Mouse (Mus musculus) hindbrain, embryonic 15.5 days (tissue): Measurements from ENCODE around the gene Chsy1. TPM values are rescaled to one million over a fixed set of nuclear protein-coding genes. Genes with fewer than 3 reads are reported as not detected.
"Not testable (repeated sequence)": the region's sequence is repeated elsewhere in the genome, so short reads cannot be mapped to it uniquely, and the experiment has no call there.

ENCODE experiments used
- ATAC-seq: fragments of 200-750 bp; cut with Nextera tagmentation; 2 replicates; pipeline ENCODE4 v1.8.0; 2017; ENCODE audit warnings: low read depth, moderate number of reproducible peaks, moderate TSS enrichment; ENCODE audit not compliant: low FRiP score
- H3K27ac ChIP-seq: fragments of 300-500 bp; sonication (generic); replicated peaks from 2 replicates; pipeline ENCODE4 v1.5.1; 2015; ENCODE audit warnings: mild to moderate bottlenecking, inconsistent platforms
- H3K27me3 ChIP-seq: fragments of 300-500 bp; sonication (generic); 2 replicates; pipeline ENCODE4 v1.6.1; 2015; ENCODE audit warnings: control low read depth, inconsistent platforms
- H3K36me3 ChIP-seq: fragments of 300-500 bp; sonication (generic); 2 replicates; pipeline ENCODE4 v1.6.1; 2015; ENCODE audit warnings: control low read depth, inconsistent platforms
- H3K4me1 ChIP-seq: fragments of 300-500 bp; sonication (generic); replicated peaks from 2 replicates; pipeline ENCODE4 v1.6.1; 2015; ENCODE audit warnings: control low read depth, inconsistent platforms
- H3K4me2 ChIP-seq: fragments of 300-500 bp; sonication (generic); 2 replicates; pipeline ENCODE4 v1.6.1; 2015; ENCODE audit warnings: moderate library complexity, mild to moderate bottlenecking, inconsistent platforms
- H3K4me3 ChIP-seq: fragments of 300-500 bp; sonication (generic); 2 replicates; pipeline ENCODE4 v1.5.1; 2015; ENCODE audit warnings: mild to moderate bottlenecking, inconsistent platforms
- H3K9ac ChIP-seq: fragments of 300-500 bp; sonication (generic); 2 replicates; pipeline ENCODE4 v1.6.1; 2015; ENCODE audit warnings: inconsistent platforms
- H3K9me3 ChIP-seq: fragments of 300-500 bp; sonication (generic); 2 replicates; pipeline ENCODE4 v1.6.1; 2016; ENCODE audit warnings: control low read depth, inconsistent platforms
- WGBS: fragments of 180-500 bp; shearing (Covaris S2); methylation state at CpG from one replicate; pipeline ENCODE4 v1.1.7; 2015; 5-methylcytosine and 5-hydroxymethylcytosine counted together
- polyA plus RNA-seq: library from polyadenylated mRNA; unstranded; fragments of >200 nt; fragmentation: Nextera tagmentation; extraction: Ambion mirVana; gene quantifications from 2 replicates; pipeline ENCODE4 v1.2.1, GENCODE M21; 2015

The Chsy1 gene
- polyA plus RNA-seq, 1 experiment from 2014 or later = 9.2 TPM

DNA sequence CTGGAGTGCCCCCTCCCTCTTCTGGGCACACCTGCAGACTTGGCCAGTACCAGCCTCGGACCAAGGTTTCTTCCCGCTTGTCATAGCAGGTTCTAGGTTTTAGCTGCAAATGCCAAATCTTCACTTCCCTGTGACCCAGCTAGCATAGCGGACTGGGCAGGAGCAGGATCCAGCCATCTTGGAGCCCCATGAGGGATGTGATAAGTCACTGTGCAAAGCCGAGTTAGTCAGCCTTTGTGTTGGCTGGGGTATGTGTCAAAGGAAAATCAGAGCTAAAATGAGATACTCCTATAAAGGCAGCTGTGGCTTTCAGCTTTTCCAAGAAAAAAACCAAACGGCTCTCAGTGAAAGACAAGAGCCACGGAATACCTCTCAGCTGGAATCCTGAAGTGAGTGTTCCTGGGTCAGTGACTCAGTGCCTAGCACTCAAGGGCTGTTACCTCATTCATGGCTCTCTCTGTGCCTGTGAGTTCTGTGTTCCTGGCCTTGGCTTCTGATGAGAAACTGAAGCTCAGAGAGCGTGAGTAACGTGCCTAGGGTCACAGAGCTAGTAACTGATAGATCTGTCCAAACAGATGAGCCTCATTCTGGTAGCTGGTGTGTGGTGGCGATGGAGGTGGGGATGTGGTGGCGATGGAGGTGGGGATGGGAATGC is 71.5 kb downstream of the Chsy1 start:
- WGBS = 85% methylated on average over 10 of the region's 10 CpGs
- H3K4me3 ChIP-seq = no peak overlapping the region
- no peaks in the 10 kb centered on the region for H3K27me3 ChIP-seq
- H3K4me1 ChIP-seq = no peaks in the 10 kb centered on the region
- H3K36me3 ChIP-seq = no peaks in the 10 kb centered on the region
- H3K9me3 ChIP-seq = no peaks in the 10 kb centered on the region
- no peak overlapping the region for H3K4me2 ChIP-seq
- no peak overlapping the region for H3K27ac ChIP-seq
- ATAC-seq = no peak
- H3K9ac ChIP-seq = no peak overlapping the region

DNA sequence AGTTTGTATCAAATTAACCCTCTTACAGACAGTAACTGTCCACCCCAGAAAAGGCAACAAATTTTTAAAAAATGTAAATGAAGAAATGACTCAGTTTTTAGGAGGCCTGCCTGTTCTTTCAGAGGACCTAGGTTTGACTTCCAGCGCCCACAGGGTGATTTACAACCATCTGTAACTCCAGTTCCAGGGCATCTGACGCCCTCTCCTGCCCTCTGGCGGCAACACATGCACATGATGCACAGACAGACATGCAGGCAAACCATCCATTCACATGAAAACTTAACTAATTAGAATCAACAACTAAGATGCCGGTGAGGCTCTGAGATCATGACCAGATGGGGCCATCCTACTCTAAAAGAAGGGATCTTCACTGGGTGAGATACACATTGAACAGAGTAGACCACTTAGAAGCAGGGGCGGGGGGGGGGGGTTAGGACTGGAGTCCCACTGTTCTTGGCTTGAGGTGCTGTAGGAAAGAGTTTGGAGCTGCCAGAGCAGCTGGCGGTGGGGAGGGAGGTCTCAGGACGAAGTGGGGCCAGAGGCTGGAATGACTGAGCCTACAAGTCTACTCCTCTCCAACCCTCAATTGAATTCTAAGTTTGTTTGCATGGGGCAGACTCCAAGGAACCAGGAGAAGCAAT is 72.9 kb downstream of the Chsy1 start:
- Histone ChIP-seq H3K36me3 (no peaks in the 10 kb centered on the region), H3K9me3 (no peaks in the 10 kb centered on the region), H3K4me3 (no peak overlapping the region), H3K27me3 (no peaks in the 10 kb centered on the region), H3K4me2 (no peak overlapping the region), H3K9ac (no peak overlapping the region), H3K4me1 (no peaks in the 10 kb centered on the region), H3K27ac (no peak overlapping the region)
- ATAC-seq = no peak
- WGBS = 80% methylated on average over 7 of the region's 7 CpGs

- WGBS = 78% methylated on average over 8 of the region's 8 CpGs
- Histone ChIP-seq H3K36me3 (no peaks in the 10 kb centered on the region), H3K4me1 (no peaks in the 10 kb centered on the region), H3K27me3 (no peaks in the 10 kb centered on the region), H3K4me3 (no peak overlapping the region), H3K9me3 (no peaks in the 10 kb centered on the region), H3K4me2 (no peak overlapping the region), H3K27ac (no peak overlapping the region), H3K9ac (no peak overlapping the region)
- ATAC-seq = no peak
Observed at GRCm38 (mm10) chr7:66183404-66183803, 74.1 kb downstream of the Chsy1 start.

GRCm38 (mm10) chr7:66184026-66184425 is 74.7 kb downstream of the Chsy1 start:
- Histone ChIP-seq H3K27me3 (no peaks in the 10 kb centered on the region), H3K36me3 (no peaks in the 10 kb centered on the region), H3K4me2 (no peak overlapping the region), H3K9me3 (no peaks in the 10 kb centered on the region), H3K4me3 (no peak overlapping the region), H3K27ac (no peak overlapping the region), H3K4me1 (no peaks in the 10 kb centered on the region), H3K9ac (no peak overlapping the region)
- no peak for ATAC-seq
- 84% methylated on average over 4 of the region's 4 CpGs for WGBS

GRCm38 (mm10) chr7:66185370-66185769 is 76.1 kb downstream of the Chsy1 start:
- Histone ChIP-seq H3K27ac (no peak overlapping the region), H3K4me3 (no peak overlapping the region), H3K4me2 (no peak overlapping the region), H3K9ac (no peak overlapping the region), H3K36me3 (no peaks in the 10 kb centered on the region), H3K9me3 (no peaks in the 10 kb centered on the region), H3K4me1 (no peaks in the 10 kb centered on the region), H3K27me3 (no peaks in the 10 kb centered on the region)
- 89% methylated on average over 5 of the region's 5 CpGs for WGBS
- no peak for ATAC-seq

DNA sequence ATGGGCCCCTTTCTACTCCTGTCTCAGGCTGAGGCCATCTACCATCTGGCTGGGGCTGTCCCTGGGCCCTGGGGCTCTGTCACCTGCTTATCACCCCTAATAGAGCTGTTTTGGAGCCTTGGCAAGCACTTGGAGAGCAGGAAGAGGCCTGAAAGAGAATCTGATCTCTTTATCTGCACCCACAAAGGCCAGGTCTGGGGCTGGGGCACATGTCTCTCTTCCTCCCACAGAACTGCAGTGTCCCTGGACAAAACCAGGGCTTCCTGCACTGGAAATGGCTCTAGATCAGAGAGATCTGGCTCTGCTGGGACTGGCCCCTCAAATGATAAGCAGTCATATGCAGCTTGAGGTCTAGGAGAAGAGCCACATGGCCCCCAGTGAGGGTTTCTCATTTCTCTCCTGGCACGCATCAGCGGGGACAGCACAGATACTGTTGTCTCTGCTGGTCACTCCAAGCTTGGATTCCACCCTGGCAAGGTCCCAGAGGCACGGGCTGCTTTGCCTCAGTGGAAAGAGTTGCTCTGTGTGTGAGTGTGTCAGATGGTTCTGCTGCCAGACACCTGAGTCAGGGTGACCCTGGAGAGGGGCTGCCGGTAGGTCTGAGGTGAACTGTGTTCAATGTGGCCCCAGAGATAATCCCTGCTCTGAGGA is 78.4 kb downstream of the Chsy1 start:
- WGBS = 74% methylated on average over 4 of the region's 4 CpGs
- H3K36me3 ChIP-seq = no peaks in the 10 kb centered on the region
- no peak overlapping the region for H3K4me2 ChIP-seq
- no peaks in the 10 kb centered on the region for H3K4me1 ChIP-seq
- no peak for ATAC-seq
- no peaks in the 10 kb centered on the region for H3K9me3 ChIP-seq
- no peaks in the 10 kb centered on the region for H3K27me3 ChIP-seq
- no peak overlapping the region for H3K4me3 ChIP-seq
- no peak overlapping the region for H3K27ac ChIP-seq
- no peak overlapping the region for H3K9ac ChIP-seq

DNA sequence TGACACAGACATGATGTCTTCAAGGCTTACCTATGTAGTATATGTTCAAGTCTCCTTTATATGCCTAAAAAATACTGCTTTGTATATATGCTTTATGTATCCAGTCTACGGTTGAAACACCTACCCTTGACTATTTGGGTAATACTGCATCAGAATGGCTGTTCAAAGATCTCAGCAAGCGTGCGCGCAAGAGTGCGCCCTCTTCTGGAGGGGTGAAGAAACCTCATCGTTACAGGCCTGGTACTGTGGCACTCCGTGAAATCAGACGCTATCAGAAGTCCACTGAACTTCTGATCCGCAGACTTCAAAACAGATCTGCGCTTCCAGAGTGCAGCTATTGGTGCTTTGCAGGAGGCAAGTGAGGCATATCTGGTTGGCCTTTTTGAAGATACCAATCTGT is 81.1 kb downstream of the Chsy1 start:
- 93% methylated on average over 10 of the region's 10 CpGs for WGBS
- not testable (repeated sequence) for H3K9me3 ChIP-seq, H3K27ac ChIP-seq, H3K27me3 ChIP-seq, H3K4me3 ChIP-seq, H3K4me2 ChIP-seq, H3K4me1 ChIP-seq, ATAC-seq, H3K36me3 ChIP-seq, H3K9ac ChIP-seq

GRCm38 (mm10) chr7:66194511-66194910 is 85.2 kb downstream of the Chsy1 start:
- H3K27ac ChIP-seq = no peak overlapping the region
- H3K4me1 ChIP-seq = peaks cover 2% of the 10 kb centered on the region; the same call in 1 of the 2 replicates
- no peak overlapping the region for H3K4me2 ChIP-seq
- no peak for ATAC-seq
- 85% methylated on average over 3 of the region's 3 CpGs for WGBS
- H3K9me3 ChIP-seq = no peaks in the 10 kb centered on the region
- H3K9ac ChIP-seq = no peak overlapping the region
- no peaks in the 10 kb centered on the region for H3K36me3 ChIP-seq
- no peaks in the 10 kb centered on the region for H3K27me3 ChIP-seq
- H3K4me3 ChIP-seq = no peak overlapping the region

DNA sequence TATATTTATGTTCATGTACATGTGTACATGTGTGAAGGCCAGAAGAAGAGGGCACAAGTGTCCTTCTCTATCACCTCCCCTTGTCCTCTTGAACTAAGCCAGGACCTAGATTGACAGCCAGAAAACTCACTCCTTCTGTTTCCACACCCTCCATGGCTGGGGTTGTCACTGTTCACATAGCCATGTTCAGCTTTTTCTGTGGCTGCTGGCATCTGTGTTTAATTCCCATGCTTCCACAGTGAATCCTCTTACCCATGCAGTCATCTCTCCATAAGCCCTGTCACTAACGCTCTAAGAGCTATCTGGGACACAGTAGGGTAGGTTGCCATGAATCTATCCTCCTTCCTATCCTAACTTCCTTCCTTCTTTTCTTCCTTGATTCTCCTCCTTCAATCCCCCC is 86.6 kb downstream of the Chsy1 start:
- WGBS = 88% methylated on average over 1 of the region's 1 CpGs
- no peak for ATAC-seq
- H3K27me3 ChIP-seq = no peaks in the 10 kb centered on the region

GRCm38 (mm10) chr7:66196609-66197445 is 87.5 kb downstream of the Chsy1 start:
- Histone ChIP-seq H3K4me1 (peaks cover 12% of the 10 kb centered on the region), H3K4me2 (no peak overlapping the region), H3K27ac (no peak overlapping the region), H3K27me3 (no peaks in the 10 kb centered on the region), H3K36me3 (no peaks in the 10 kb centered on the region), H3K9ac (no peak overlapping the region), H3K9me3 (no peaks in the 10 kb centered on the region), H3K4me3 (no peak overlapping the region)
- ATAC-seq = no peak
- 83% methylated on average over 11 of the region's 11 CpGs for WGBS

More for the DNA sequence above, 86.6 kb downstream of the Chsy1 start:
- H3K27ac ChIP-seq = no peak overlapping the region
- H3K4me1 ChIP-seq = peaks cover 10% of the 10 kb centered on the region
- H3K4me3 ChIP-seq = no peak overlapping the region
- no peaks in the 10 kb centered on the region for H3K36me3 ChIP-seq
- no peaks in the 10 kb centered on the region for H3K9me3 ChIP-seq
- H3K9ac ChIP-seq = no peak overlapping the region
- H3K4me2 ChIP-seq = no peak overlapping the region

- Histone ChIP-seq H3K9me3 (no peaks in the 10 kb centered on the region), H3K27ac (no peak overlapping the region), H3K4me2 (no peak overlapping the region), H3K4me3 (no peak overlapping the region), H3K9ac (no peak overlapping the region), H3K27me3 (no peaks in the 10 kb centered on the region), H3K4me1 (peaks cover 12% of the 10 kb centered on the region), H3K36me3 (no peaks in the 10 kb centered on the region)
- 87% methylated on average over 10 of the region's 10 CpGs for WGBS
- ATAC-seq = no peak
Observed at GRCm38 (mm10) chr7:66198416-66198815, 89.1 kb downstream of the Chsy1 start.

- Histone ChIP-seq H3K4me1 (peaks cover 12% of the 10 kb centered on the region), H3K4me2 (no peak overlapping the region), H3K36me3 (no peaks in the 10 kb centered on the region), H3K27ac (0 out of 2 replicates have a peak overlapping the region, but pooled peaks have one; percentile 12), H3K9ac (no peak overlapping the region), H3K9me3 (no peaks in the 10 kb centered on the region), H3K4me3 (no peak overlapping the region), H3K27me3 (no peaks in the 10 kb centered on the region)
- WGBS = 81% methylated on average over 5 of the region's 5 CpGs
- no peak for ATAC-seq
Observed at GRCm38 (mm10) chr7:66199391-66199831, 90.1 kb downstream of the Chsy1 start.
